Mouse (Mus musculus): ENCODE data around the gene Fam222a.

Gene Fam222a

GRCm38 (mm10) chr5:114584293-114585104 is 16.7 kb downstream of the Fam222a start:
- no peak for DNase-seq

GRCm38 (mm10) chr5:114585682-114586081 is 17.9 kb downstream of the Fam222a start:
- DNase-seq = no peak

DNA sequence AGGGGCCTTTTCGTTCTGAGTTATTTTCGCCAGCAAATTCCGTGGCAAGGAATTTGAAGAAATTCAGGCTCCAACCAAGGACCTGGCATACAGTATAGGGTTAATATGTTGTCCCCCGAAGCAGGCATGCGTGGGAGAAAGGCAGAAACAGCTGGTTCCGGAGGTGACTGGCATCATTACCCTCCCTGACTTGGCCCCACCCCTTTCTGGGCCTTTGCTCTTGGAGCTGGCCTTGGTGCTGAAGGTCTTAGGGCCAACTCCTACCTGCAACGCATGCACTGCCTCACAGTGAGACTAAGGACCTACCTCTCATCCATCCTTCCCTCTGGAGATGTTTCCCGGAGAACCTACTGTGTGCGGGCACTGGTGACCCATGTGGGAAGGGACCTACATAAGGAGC is 20.1 kb downstream of the Fam222a start:
- DNase-seq = no peak

- no peak for DNase-seq
Observed at GRCm38 (mm10) chr5:114588416-114588815, 20.6 kb downstream of the Fam222a start.

- DNase-seq = no peak
Observed at GRCm38 (mm10) chr5:114589026-114589425, 21.2 kb downstream of the Fam222a start.

GRCm38 (mm10) chr5:114589454-114589853 is 21.6 kb downstream of the Fam222a start:
- DNase-seq = no peak

DNA sequence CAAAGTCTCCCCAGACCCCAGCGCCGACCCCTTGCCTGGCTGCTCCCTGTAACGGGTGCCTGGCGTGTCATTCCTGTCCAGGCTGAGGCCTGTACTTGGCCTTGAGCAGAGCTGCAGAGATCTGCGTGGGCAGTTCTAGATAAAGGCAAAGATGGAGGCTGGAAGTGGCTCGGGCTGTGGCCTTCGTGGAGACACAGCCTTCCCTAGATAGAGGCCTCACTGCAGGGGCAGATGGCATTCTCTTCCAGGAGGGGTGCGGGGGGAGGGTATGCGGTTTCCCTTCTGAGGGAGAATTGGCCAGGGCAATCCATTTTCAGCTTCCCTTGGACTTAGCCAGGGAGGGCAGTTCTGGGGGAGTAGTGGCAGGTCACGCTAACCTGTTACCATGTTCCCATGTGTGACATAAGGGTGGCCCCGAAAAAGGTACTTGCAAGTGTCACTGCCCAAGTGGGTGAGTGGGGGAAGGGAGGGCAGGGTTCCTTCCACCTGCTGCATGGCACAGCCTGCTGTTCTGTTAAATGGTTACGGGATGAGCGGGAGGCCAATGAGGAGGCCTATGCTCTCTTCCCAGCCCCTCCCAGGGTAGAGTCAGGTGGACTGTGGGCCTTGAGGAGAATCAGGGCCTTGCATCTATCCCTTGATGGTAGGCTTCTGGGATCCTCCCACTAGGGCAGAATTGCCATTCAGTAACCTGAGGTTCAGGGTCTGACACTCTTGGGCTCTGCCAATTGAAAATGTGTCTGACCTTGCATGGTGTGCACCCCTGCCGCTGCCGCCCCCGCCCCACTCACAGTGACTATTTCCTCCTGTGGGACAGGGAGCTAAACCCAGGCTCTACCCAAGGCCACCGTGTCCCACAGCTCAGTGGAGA is 22.5 kb downstream of the Fam222a start:
- no peak for DNase-seq

- no peak for DNase-seq
Observed at GRCm38 (mm10) chr5:114591151-114591561, 23.3 kb downstream of the Fam222a start.

- DNase-seq = no peak
Observed at GRCm38 (mm10) chr5:114592463-114593160, 24.8 kb downstream of the Fam222a start.

DNA sequence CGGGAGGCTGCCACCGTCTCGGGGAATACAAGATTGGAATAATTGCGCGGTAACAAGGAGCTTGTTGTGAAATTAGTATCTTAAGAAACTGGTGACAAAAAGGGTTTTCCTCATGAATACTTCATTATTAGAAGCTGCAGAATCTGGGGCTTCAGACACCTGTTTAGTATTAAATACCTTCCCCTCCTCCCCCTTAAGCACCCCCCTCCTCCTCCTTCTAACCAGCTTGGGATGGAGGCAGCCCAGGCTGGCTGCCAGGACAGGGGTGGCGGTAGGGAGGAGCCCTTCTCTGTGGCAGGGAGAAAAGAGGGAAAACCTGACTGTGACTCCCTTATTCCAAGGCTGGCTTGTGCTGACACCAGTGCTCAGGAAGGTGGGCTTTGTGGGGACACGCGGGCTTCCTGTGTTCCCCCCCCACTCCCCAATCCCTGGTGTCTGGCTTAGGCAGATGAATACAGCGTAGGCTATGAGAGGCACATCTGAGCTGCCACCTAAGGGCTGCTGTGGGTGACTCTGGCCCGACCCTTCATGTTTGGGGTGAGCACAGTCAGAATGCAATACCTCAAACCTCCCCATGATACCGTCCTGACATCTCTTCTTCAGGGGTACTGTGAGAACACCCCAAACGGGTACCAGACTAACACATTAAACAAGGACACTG is 25.5 kb downstream of the Fam222a start:
- DNase-seq = no peak

GRCm38 (mm10) chr5:114593949-114594348 is 26.1 kb downstream of the Fam222a start:
- DNase-seq = no peak

GRCm38 (mm10) chr5:114594741-114595241 is 27.0 kb downstream of the Fam222a start:
- no peak for DNase-seq

GRCm38 (mm10) chr5:114596604-114597003 is 28.8 kb downstream of the Fam222a start:
- no peak for DNase-seq

DNA sequence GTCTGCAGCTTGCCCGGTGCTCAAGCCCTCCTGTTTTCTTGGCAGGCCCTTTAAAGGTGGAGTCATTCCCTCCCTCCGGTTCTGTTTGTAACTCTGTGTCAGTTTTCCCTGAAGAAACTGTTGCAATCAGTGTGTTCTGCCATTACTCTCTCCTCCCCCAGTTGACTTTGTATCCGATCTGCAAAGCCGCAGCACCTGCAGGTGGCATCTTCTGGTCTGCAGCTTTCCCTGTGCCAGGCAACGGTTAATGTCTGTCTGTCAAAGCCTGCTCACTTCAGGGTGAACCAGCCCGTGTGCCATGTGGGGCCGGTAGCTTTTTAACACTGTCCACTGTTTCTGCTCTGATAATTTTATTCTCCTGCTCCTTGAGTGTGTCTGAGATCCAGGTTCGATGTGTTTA is 29.4 kb downstream of the Fam222a start:
- no peak for DNase-seq

DNA sequence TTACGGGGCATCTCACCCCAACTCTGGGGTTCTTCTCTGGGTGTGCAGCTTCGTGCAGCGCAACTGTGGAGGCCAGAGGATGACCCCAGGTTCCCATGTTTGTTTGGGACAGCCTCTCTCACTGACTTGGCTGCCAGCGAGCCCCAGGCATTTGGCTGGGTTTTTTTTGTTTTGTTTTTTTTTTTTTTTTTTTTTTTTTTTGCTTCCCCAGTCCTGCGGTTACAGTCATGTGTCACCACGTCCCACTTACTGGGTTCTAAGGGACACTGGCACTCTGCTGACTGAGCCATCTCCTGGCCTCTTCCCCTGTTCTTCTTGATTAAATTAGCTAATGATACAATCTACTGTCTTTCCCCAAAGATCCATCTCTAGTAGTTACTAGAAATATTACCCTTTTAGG is 29.8 kb downstream of the Fam222a start:
- no peak for DNase-seq

DNA sequence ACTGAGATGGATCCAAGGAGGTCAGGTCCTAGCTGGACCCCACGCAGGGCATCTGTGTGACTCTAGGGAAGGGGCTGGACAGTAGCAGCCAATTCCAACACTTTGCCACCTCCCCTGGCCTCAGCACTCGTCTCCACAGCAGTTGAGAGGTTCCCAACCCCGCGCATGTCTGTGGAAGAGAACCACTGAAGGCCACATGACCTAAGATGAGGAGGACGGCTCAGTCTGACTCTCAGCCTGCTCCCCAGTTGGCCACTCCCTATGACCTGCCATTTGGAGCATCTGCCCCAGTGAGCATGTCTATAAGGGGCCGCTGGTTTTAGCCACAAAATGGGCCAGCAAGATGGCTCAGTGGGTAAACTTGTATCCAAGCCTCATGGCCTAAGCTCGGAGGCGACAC is 34.2 kb downstream of the Fam222a start:
- no peak for DNase-seq

DNA sequence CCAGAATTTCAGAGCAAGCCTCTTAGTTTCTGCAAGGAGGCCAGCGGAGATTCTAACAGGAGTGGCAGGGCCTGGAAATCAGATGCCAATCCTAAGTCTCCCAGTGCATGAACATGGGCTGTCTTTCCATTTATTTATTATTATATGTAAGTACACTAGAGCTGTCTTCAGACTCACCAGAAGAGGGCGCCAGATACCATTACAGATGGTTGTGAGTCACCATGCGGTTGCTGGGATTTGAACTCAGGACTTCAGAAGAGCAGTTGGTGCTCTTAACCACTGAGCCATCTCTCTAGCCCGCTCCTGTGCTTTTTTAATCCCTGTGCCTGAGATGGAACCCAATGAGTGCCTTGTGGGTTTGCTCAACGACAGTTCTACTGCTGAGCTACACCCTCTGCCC is 36.2 kb downstream of the Fam222a start:
- DNase-seq = no peak

GRCm38 (mm10) chr5:114604781-114605290 is 37.0 kb downstream of the Fam222a start:
- no peak for DNase-seq

- no peak for DNase-seq
Observed at GRCm38 (mm10) chr5:114605981-114606380, 38.2 kb downstream of the Fam222a start.

GRCm38 (mm10) chr5:114607651-114608050 is 39.8 kb downstream of the Fam222a start:
- DNase-seq = peak; percentile 79

DNA sequence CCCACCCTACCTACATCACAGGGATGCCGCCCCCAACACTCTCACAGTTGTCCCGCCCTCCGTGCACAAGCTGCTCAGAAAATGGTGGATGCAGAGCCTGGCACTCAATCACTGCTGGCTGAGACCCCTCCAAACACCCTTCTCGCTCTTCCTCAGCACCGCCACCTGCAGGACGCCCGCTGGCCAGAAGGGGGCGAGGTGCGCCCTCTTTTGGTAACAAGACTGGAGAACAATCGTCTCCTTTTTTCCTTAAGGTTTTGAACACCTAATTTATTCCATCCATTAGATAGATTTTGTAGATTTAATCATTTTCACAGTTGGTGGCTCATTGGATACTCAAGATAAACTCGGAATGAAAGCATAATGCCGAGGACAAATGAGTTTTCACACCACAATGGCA is 40.7 kb downstream of the Fam222a start:
- DNase-seq = peak; percentile 96

GRCm38 (mm10) chr5:114611256-114611655 is 43.4 kb downstream of the Fam222a start:
- no peak for DNase-seq

Data from right cerebral cortex, postnatal 4 days (tissue).